Mouse (Mus musculus): Measurements from ENCODE around the gene Cct8l1. TPM values are rescaled to one million over a fixed set of nuclear protein-coding genes. Genes with fewer than 3 reads are reported as not detected.

Gene Cct8l1
- polyA plus RNA-seq, 1 experiment from 2014 or later, result 0.22 TPM

DNA sequence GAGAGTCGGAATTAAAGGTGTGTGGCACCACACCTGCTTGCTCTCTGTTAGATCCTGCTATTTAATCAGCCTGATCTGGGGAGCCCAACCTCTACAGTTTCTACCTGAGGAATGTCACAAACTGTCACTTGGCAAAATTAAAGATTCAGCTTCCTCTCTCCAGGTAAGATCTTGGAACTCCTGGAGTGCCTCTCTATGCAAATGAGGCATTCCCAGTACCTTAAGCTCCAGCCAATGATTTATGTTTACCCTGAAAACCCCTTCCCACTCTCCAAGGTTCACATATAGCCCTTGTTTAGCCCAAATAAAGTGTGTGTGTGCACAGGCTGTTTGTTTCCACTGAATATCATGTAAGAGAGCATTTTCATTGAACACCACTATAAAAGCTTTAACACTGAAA, 38.3 kb downstream of the Cct8l1 start:
- Histone ChIP-seq H3K4me2 (no peak overlapping the region), H3K9ac (replicated peaks) (no peak overlapping the region), H3K4me3 (replicated peaks) (no peak overlapping the region), H3K9me3 (replicated peaks) (no peaks in the 10 kb centered on the region), H3K27ac (replicated peaks) (no peak overlapping the region), H3K36me3 (no peaks in the 10 kb centered on the region), H3K4me1 (no peaks in the 10 kb centered on the region), H3K27me3 (replicated peaks) (no peaks in the 10 kb centered on the region)
- no peak for ATAC-seq (ENCODE audit: low FRiP score)
- WGBS, result 89% methylated on average over 1 of the region's 1 CpGs

GRCm38 (mm10) chr5:25554689-25555088, 38.8 kb downstream of the Cct8l1 start:
- H3K27me3 ChIP-seq (replicated peaks), result no peaks in the 10 kb centered on the region
- ATAC-seq (ENCODE audit: low FRiP score), result no peak
- H3K36me3 ChIP-seq, result no peaks in the 10 kb centered on the region
- no peaks in the 10 kb centered on the region for H3K9me3 ChIP-seq (replicated peaks)
- H3K4me3 ChIP-seq (replicated peaks), result no peak overlapping the region
- no peak overlapping the region for H3K27ac ChIP-seq (replicated peaks)
- WGBS, result 63% methylated on average over 1 of the region's 1 CpGs
- H3K9ac ChIP-seq (replicated peaks), result no peak overlapping the region
- no peaks in the 10 kb centered on the region for H3K4me1 ChIP-seq
- no peak overlapping the region for H3K4me2 ChIP-seq

DNA sequence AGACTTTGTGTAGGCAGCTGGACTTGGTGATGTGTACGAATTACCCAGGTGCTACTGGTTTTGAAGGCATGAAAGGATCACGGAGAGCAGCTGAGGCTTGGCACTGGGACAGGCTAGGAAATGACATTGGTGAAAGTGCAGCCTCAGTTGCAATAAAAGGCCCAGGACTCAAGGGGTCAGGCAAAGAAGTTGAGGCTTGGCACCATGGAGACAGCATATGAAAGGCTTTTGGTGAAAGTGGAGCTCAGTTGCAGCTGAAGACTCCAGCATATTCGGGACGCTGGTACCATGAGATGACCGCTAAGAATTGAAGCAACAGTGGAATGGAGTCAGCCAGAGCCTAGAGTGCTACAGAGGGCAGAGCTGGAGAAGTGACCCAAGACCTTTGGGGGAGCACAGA, 39.8 kb downstream of the Cct8l1 start:
- Histone ChIP-seq H3K9ac (replicated peaks) (no peak overlapping the region), H3K27ac (replicated peaks) (no peak overlapping the region), H3K9me3 (replicated peaks) (no peaks in the 10 kb centered on the region), H3K4me1 (no peaks in the 10 kb centered on the region), H3K27me3 (replicated peaks) (no peaks in the 10 kb centered on the region), H3K36me3 (no peaks in the 10 kb centered on the region), H3K4me2 (no peak overlapping the region), H3K4me3 (replicated peaks) (no peak overlapping the region)
- WGBS, result 85% methylated on average over 5 of the region's 5 CpGs
- ATAC-seq (ENCODE audit: low FRiP score), result no peak

- Histone ChIP-seq H3K27ac (replicated peaks) (no peak overlapping the region), H3K4me2 (no peak overlapping the region), H3K36me3 (no peaks in the 10 kb centered on the region), H3K9ac (replicated peaks) (no peak overlapping the region), H3K4me1 (no peaks in the 10 kb centered on the region), H3K9me3 (replicated peaks) (no peaks in the 10 kb centered on the region), H3K27me3 (replicated peaks) (no peaks in the 10 kb centered on the region), H3K4me3 (replicated peaks) (no peak overlapping the region)
- WGBS, result 81% methylated on average over 5 of the region's 5 CpGs
- no peak for ATAC-seq (ENCODE audit: low FRiP score)
Measured at GRCm38 (mm10) chr5:25556363-25556762, 40.5 kb downstream of the Cct8l1 start.

Other genes starting within 250 kb of the Cct8l1 start
- gene Kmt2c, start 17.3 kb upstream of the Cct8l1 start, polyA plus RNA-seq (2015; fragmentation: Nextera tagmentation; extraction: Ambion mirVana), result 13.9 and 14.0 TPM in 2 replicates
- gene Xrcc2, start 189.8 kb downstream of the Cct8l1 start, polyA plus RNA-seq (2015; fragmentation: Nextera tagmentation; extraction: Ambion mirVana), result 4.4 and 6.0 TPM in 2 replicates
- gene Actr3b, start 243.9 kb downstream of the Cct8l1 start, polyA plus RNA-seq (2015; fragmentation: Nextera tagmentation; extraction: Ambion mirVana), result 35.7 and 44.2 TPM in 2 replicates